Mouse (Mus musculus): Measurements from ENCODE around the gene Cenph. TPM values are rescaled to one million over a fixed set of nuclear protein-coding genes. Genes with fewer than 3 reads are reported as not detected.
"Not testable (repeated sequence)": the region's sequence is repeated elsewhere in the genome, so short reads cannot be mapped to it uniquely, and the experiment has no call there.

The Cenph gene
- 60.8 and 70.5 TPM in 2 replicates for total RNA-seq (2017)

DNA sequence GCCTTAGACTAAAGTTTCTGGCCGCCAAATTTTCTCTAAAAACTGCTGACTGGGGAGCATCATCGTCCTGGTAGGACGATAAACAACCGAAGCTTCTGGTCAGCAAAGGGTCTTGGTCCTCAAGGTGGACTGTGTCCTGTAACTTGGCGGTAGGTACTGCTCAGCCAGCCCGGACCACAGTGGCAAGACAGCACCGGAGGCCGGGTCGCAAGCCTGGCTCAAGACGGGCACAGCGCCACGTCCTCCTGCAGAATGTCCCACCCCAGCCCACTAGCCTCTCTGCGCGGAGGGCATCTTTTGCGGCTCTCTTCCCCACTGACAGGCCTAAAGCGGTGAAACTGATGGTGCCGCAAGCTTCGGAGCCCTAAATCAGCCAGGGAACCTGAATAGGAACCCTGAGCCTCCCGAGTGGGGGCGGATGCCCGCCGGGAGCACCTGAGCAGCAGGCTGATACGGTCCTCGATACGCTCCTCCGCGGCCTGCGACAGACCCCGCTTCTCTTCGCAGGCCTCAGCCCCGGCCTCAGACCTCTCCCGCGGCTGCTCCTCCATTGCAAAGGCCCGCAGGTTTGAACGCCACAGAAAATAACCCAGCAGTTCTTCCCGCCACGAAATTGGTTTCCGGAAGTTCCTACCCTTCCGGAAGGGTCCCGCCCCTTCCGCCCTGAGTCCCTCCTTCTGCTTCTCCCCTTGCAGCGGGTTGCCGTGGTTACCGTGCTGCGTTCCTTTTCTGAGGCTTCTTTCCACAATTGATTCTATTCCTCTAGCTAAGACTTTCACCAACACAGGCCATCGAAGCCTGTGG is at the start of gene Cenph:
Gene Cenph, minus strand, starts transcription at position 648 of the 804 bp plus-strand sequence.
- ATAC-seq (replicated peaks; ENCODE audit: low read depth, poor library complexity, severe bottlenecking), result peak; percentile 94

DNA sequence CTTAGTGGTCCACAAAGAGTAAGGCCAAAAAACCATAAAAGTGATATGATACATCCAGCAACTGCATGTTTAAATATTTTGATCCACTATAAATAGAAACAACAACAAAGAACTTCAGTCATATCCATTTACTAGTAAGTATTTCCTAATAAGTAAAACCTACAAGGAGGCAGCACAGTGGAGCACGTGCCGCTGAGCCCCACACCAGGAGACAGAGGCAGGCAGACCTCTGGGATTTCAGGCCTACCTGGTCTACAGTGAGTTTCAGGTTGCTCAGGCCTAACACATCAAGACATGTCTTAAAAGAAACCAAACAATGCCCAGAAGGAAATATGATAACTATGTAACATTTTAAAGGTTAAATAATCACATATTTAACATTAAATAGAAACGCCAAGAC is 49.2 kb upstream of the Cenph start:
- ATAC-seq (replicated peaks; ENCODE audit: low read depth, poor library complexity, severe bottlenecking), result no peak

- peak; percentile 82 for ATAC-seq (replicated peaks; ENCODE audit: low read depth, poor library complexity, severe bottlenecking)
Observed at GRCm38 (mm10) chr13:100824306-100824705, 48.6 kb upstream of the Cenph start.

GRCm38 (mm10) chr13:100823863-100824262 is 48.2 kb upstream of the Cenph start:
- no peak for ATAC-seq (replicated peaks; ENCODE audit: low read depth, poor library complexity, severe bottlenecking)

- no peak for ATAC-seq (replicated peaks; ENCODE audit: low read depth, poor library complexity, severe bottlenecking)
Observed at GRCm38 (mm10) chr13:100814451-100814850, 38.8 kb upstream of the Cenph start.

DNA sequence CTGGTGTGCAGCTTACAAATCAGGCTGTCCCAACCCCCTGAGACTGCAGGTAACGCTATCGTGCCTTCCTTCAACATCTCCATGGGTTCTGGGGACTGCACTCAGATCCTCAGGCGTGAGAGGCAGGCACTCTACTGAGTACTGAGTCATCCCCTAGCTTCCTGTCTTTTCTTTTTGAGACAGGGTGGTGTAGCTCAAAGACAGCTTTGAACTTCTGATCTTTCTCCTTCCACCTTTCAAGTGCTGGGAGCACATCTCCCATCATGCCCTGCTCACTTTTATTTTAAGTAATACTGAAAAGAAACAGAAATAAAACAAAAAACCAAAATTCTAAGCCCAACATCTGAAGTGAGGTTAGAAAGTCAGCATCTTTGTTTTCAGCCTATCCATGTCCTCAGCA is 30.1 kb upstream of the Cenph start:
- no peak for ATAC-seq (replicated peaks; ENCODE audit: low read depth, poor library complexity, severe bottlenecking)

DNA sequence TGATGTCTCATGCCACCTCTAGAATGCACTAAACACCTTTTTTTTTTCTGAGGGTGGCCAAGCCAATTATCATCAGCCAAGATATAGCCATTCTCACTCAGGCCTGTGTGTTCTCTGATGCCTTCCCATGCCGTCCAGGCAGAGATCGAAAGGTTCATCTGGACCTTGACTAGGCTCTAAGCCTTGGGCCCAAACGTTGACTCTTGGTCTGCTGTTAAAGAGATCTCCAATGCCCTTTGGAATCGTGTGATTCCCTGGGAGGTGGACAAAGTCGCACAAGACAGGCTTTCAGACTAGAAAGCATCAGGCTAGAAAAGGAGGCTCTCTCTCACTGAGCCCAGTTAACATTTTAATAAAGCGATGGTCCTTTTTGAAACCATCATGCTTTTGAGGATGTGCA is 21.5 kb upstream of the Cenph start:
- no peak for ATAC-seq (replicated peaks; ENCODE audit: low read depth, poor library complexity, severe bottlenecking)

- ATAC-seq (replicated peaks; ENCODE audit: low read depth, poor library complexity, severe bottlenecking), result no peak
Observed at GRCm38 (mm10) chr13:100789083-100789482, 13.4 kb upstream of the Cenph start.

- not testable (repeated sequence) for ATAC-seq (replicated peaks; ENCODE audit: low read depth, poor library complexity, severe bottlenecking)
Observed at GRCm38 (mm10) chr13:100788057-100788456, 12.4 kb upstream of the Cenph start.

- ATAC-seq (replicated peaks; ENCODE audit: low read depth, poor library complexity, severe bottlenecking), result no peak
Observed at GRCm38 (mm10) chr13:100787316-100788010, 11.8 kb upstream of the Cenph start.

DNA sequence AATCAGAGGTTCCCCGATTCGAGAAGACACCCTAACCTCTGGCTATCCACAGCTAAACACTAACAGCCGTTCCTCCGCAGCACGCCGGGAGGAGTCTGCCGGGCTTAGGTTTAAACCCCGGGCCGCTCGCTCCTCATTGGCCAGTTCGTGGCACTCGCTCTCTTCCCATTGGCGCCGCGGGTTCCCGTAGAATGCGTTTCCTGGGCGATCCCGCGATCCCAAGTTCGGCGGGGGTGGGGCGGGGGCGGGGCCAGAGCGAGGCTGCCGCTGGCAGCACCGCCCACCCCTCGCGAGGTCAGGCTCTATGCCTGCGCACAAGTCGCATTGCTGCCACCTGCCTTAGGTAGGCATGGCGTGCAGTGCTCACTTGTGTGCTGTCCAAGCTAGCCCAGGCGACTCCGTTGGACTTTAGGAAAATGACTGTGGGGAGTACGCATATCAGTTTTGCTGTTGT is 10.7 kb upstream of the Cenph start, which contains the start of gene Ccnb1:
Gene Ccnb1, minus strand, starts transcription at position 157 of the 454 bp plus-strand sequence.
- peak; percentile 97 for ATAC-seq (replicated peaks; ENCODE audit: low read depth, poor library complexity, severe bottlenecking)

GRCm38 (mm10) chr13:100785806-100786413 is 10.2 kb upstream of the Cenph start:
- ATAC-seq (replicated peaks; ENCODE audit: low read depth, poor library complexity, severe bottlenecking), result peak; percentile 48

- peak; percentile 63 for ATAC-seq (replicated peaks; ENCODE audit: low read depth, poor library complexity, severe bottlenecking)
Observed at GRCm38 (mm10) chr13:100777491-100777890, 1.8 kb upstream of the Cenph start.

- ATAC-seq (replicated peaks; ENCODE audit: low read depth, poor library complexity, severe bottlenecking), result no peak
Observed at GRCm38 (mm10) chr13:100776710-100777109, 1.0 kb upstream of the Cenph start.

- no peak for ATAC-seq (replicated peaks; ENCODE audit: low read depth, poor library complexity, severe bottlenecking)
Observed at GRCm38 (mm10) chr13:100776056-100776419, 339 bp upstream of the Cenph start.

- ATAC-seq (replicated peaks; ENCODE audit: low read depth, poor library complexity, severe bottlenecking), result no peak
Observed at GRCm38 (mm10) chr13:100774704-100775103, 995 bp downstream of the Cenph start.

DNA sequence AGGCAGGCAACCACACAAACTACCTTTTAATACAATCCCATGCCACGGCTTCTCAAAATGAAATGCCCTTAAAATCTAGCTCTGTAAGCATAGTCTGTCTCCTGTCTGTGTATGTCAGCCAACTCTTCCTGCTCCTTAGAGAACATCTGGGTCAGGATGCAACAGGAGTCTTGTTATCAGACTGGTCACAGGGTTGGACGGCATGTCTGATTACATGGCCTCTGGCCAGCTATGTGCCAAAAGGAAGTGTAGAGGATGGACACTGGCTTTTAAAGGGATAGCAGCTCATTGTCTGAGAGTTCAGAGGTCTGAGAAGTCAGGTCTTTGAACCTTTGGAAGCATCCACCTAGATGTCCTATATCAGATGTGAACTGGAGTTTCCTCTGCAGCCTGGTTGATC is 20.4 kb downstream of the Cenph start:
- no peak for ATAC-seq (replicated peaks; ENCODE audit: low read depth, poor library complexity, severe bottlenecking)

GRCm38 (mm10) chr13:100754186-100754585 is 21.5 kb downstream of the Cenph start:
- no peak for ATAC-seq (replicated peaks; ENCODE audit: low read depth, poor library complexity, severe bottlenecking)

DNA sequence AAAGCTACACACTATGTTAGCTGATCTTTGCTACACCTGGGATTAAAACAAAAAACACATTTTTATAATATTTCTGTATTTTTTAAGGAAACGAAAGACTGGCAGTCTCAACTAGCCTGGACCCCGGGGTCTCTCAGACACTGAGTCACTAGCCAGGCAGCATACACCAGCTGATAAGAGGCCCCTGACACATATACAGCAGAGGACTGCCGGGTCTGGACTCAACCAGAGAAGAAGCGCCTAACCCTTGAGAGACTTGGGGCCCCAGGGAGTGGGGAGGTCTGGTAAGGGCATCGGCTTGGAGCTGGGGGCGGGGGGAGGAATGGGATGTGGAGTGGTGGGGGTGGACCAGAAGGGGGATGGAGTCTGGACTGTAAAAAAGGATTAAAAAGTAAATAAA is 22.7 kb downstream of the Cenph start:
- no peak for ATAC-seq (replicated peaks; ENCODE audit: low read depth, poor library complexity, severe bottlenecking)

- no peak for ATAC-seq (replicated peaks; ENCODE audit: low read depth, poor library complexity, severe bottlenecking)
Observed at GRCm38 (mm10) chr13:100752529-100752928, 23.2 kb downstream of the Cenph start.

DNA sequence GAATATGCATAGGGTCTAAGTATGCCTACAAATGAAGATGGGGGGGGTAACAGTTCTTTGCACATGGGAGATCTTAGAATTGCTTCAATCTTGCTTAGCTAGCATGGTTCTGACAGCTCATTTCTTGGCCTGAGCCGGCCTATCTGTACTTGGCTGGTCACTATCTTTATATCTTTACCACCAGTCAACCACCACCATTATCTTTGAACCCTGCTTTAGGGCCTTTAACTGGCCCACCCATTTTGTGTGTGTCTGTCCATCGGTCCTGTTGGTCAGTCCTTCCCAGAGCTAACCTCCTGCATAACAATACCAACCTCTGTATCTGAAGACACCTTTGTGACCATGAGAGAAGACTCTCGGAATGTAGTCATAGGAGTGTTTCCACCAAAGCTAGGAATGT is 24.3 kb downstream of the Cenph start:
- ATAC-seq (replicated peaks; ENCODE audit: low read depth, poor library complexity, severe bottlenecking), result no peak
